Mouse (Mus musculus): Measurements from ENCODE around the gene Ilf3. TPM values are rescaled to one million over a fixed set of nuclear protein-coding genes. Genes with fewer than 3 reads are reported as not detected.

Gene Ilf3
- polyA plus RNA-seq, 2 experiments: 28.2 to 33.5 TPM

GRCm38 (mm10) chr9:21433766-21434165 lies 66.1 kb downstream of the Ilf3 start:
- H3K4me3 ChIP-seq (ENCODE audit: insufficient read depth in 1 of 2, low read depth in 2 of 2, low read length in 2 of 2): no peak overlapping the region
- 83% methylated on average over 8 of the region's 8 CpGs for WGBS (ENCODE audit: insufficient replicate concordance)
- peaks cover 12 to 27% of the 10 kb centered on the region in 2 experiments for H3K4me1 ChIP-seq (replicated peaks; ENCODE audit: control insufficient read depth in 2 of 2, insufficient read depth in 2 of 2, low read length in 1 of 2)
- ATAC-seq (ENCODE audit: insufficient read depth): no peak
- H3K27ac ChIP-seq: no peak overlapping the region
- H3K27me3 ChIP-seq (ENCODE audit: control insufficient read depth, insufficient read depth, low read length): no peaks in the 10 kb centered on the region
- no peak overlapping the region for H3K9ac ChIP-seq (replicated peaks)
- H3K36me3 ChIP-seq (replicated peaks; ENCODE audit: control insufficient read depth, insufficient read depth, low read depth): no peaks in the 10 kb centered on the region; the same call in none of the 2 replicates
- DNase-seq (ENCODE audit: low read depth in 3 of 3, low spot score in 3 of 3): no peak
- TF ChIP-seq CTCF (IDR thresholded peaks at IDR 0.05; ENCODE audit: low read depth) (no peak), EP300 (IDR thresholded peaks at IDR 0.05; ENCODE audit: low read depth) (no peak)
- H3K4me2 ChIP-seq (ENCODE audit: low read depth): no peak overlapping the region
- H3K9me3 ChIP-seq (ENCODE audit: control insufficient read depth, low read length): no peaks in the 10 kb centered on the region

- Histone ChIP-seq H3K27ac (no peak overlapping the region), H3K4me3 (ENCODE audit: insufficient read depth in 1 of 2, low read depth in 2 of 2, low read length in 2 of 2) (no peak overlapping the region), H3K4me2 (ENCODE audit: low read depth) (no peak overlapping the region), H3K27me3 (ENCODE audit: control insufficient read depth, insufficient read depth, low read length) (no peaks in the 10 kb centered on the region), H3K9ac (replicated peaks) (no peak overlapping the region), H3K4me1 (replicated peaks; ENCODE audit: control insufficient read depth in 2 of 2, insufficient read depth in 2 of 2, low read length in 1 of 2) (peaks cover 12 to 30% of the 10 kb centered on the region in 2 experiments), H3K36me3 (replicated peaks; ENCODE audit: control insufficient read depth, insufficient read depth, low read depth) (no peaks in the 10 kb centered on the region; the same call in none of the 2 replicates), H3K9me3 (ENCODE audit: control insufficient read depth, low read length) (no peaks in the 10 kb centered on the region)
- WGBS (ENCODE audit: insufficient replicate concordance): 76% methylated on average over 2 of the region's 2 CpGs
- TF ChIP-seq EP300 (IDR thresholded peaks at IDR 0.05; ENCODE audit: low read depth) (no peak), CTCF (IDR thresholded peaks at IDR 0.05; ENCODE audit: low read depth) (no peak)
- ATAC-seq (ENCODE audit: insufficient read depth) (no peak), DNase-seq (ENCODE audit: low read depth in 3 of 3, low spot score in 3 of 3) (no peak)
Measured at GRCm38 (mm10) chr9:21434410-21434809, 66.7 kb downstream of the Ilf3 start.

- no peak overlapping the region for H3K9ac ChIP-seq (replicated peaks)
- H3K27ac ChIP-seq: no peak overlapping the region
- TF ChIP-seq CTCF (IDR thresholded peaks at IDR 0.05; ENCODE audit: low read depth) (no peak), EP300 (IDR thresholded peaks at IDR 0.05; ENCODE audit: low read depth) (no peak)
- H3K4me2 ChIP-seq (ENCODE audit: low read depth): peak overlapping the region; percentile 6; the same call in 1 of the 2 replicates
- no peaks in the 10 kb centered on the region; the same call in 1 of the 2 replicates for H3K36me3 ChIP-seq (replicated peaks; ENCODE audit: control insufficient read depth, insufficient read depth, low read depth)
- no peaks in the 10 kb centered on the region for H3K9me3 ChIP-seq (ENCODE audit: control insufficient read depth, low read length)
- no peaks in the 10 kb centered on the region for H3K27me3 ChIP-seq (ENCODE audit: control insufficient read depth, insufficient read depth, low read length)
- 31% methylated on average over 7 of the region's 7 CpGs for WGBS (ENCODE audit: insufficient replicate concordance)
- ATAC-seq (ENCODE audit: insufficient read depth): no peak
- no peak overlapping the region for H3K4me3 ChIP-seq (ENCODE audit: insufficient read depth in 1 of 2, low read depth in 2 of 2, low read length in 2 of 2)
- DNase-seq (ENCODE audit: low read depth in 3 of 3, low spot score in 3 of 3): no peak
- H3K4me1 ChIP-seq (replicated peaks; ENCODE audit: control insufficient read depth in 2 of 2, insufficient read depth in 2 of 2, low read length in 1 of 2): peaks cover 12 to 30% of the 10 kb centered on the region in 2 experiments
Measured at GRCm38 (mm10) chr9:21435777-21436635, 68.3 kb downstream of the Ilf3 start.

GRCm38 (mm10) chr9:21437577-21437976 lies 69.9 kb downstream of the Ilf3 start:
- H3K9ac ChIP-seq (replicated peaks): no peak overlapping the region
- 72% methylated on average over 6 of the region's 6 CpGs for WGBS (ENCODE audit: insufficient replicate concordance)
- H3K27me3 ChIP-seq (ENCODE audit: control insufficient read depth, insufficient read depth, low read length): no peaks in the 10 kb centered on the region
- DNase-seq (ENCODE audit: low read depth in 3 of 3, low spot score in 3 of 3): no peak
- H3K4me3 ChIP-seq (ENCODE audit: insufficient read depth in 1 of 2, low read depth in 2 of 2, low read length in 2 of 2): no peak overlapping the region
- H3K27ac ChIP-seq: no peak overlapping the region
- ATAC-seq (ENCODE audit: insufficient read depth): no peak
- H3K36me3 ChIP-seq (replicated peaks; ENCODE audit: control insufficient read depth, insufficient read depth, low read depth): no peaks in the 10 kb centered on the region; the same call in 1 of the 2 replicates
- H3K9me3 ChIP-seq (ENCODE audit: control insufficient read depth, low read length): no peaks in the 10 kb centered on the region
- no peak overlapping the region for H3K4me2 ChIP-seq (ENCODE audit: low read depth)
- H3K4me1 ChIP-seq (replicated peaks; ENCODE audit: control insufficient read depth in 2 of 2, insufficient read depth in 2 of 2, low read length in 1 of 2): peaks cover 12 to 30% of the 10 kb centered on the region in 2 experiments
- no peak for TF ChIP-seq CTCF (IDR thresholded peaks at IDR 0.05; ENCODE audit: low read depth)
- TF ChIP-seq EP300 (IDR thresholded peaks at IDR 0.05; ENCODE audit: low read depth): no peak

GRCm38 (mm10) chr9:21438219-21438618 lies 70.5 kb downstream of the Ilf3 start:
- Histone ChIP-seq H3K27me3 (ENCODE audit: control insufficient read depth, insufficient read depth, low read length) (no peaks in the 10 kb centered on the region), H3K27ac (no peak overlapping the region), H3K4me3 (ENCODE audit: insufficient read depth in 1 of 2, low read depth in 2 of 2, low read length in 2 of 2) (no peak overlapping the region), H3K36me3 (replicated peaks; ENCODE audit: control insufficient read depth, insufficient read depth, low read depth) (no peaks in the 10 kb centered on the region; the same call in 1 of the 2 replicates), H3K4me2 (ENCODE audit: low read depth) (no peak overlapping the region), H3K4me1 (replicated peaks; ENCODE audit: control insufficient read depth in 2 of 2, insufficient read depth in 2 of 2, low read length in 1 of 2) (peaks cover 12 to 30% of the 10 kb centered on the region in 2 experiments), H3K9ac (replicated peaks) (no peak overlapping the region), H3K9me3 (ENCODE audit: control insufficient read depth, low read length) (no peaks in the 10 kb centered on the region)
- WGBS (ENCODE audit: insufficient replicate concordance): 56% methylated on average over 3 of the region's 3 CpGs
- TF ChIP-seq CTCF (IDR thresholded peaks at IDR 0.05; ENCODE audit: low read depth) (no peak), EP300 (IDR thresholded peaks at IDR 0.05; ENCODE audit: low read depth) (no peak)
- ATAC-seq (ENCODE audit: insufficient read depth) (no peak), DNase-seq (ENCODE audit: low read depth in 3 of 3, low spot score in 3 of 3) (no peak)

Measured in liver, embryonic 14.5 days (tissue).